11 mouse cellular contexts compared by ENCODE assay signal in the genomic region with DNA sequence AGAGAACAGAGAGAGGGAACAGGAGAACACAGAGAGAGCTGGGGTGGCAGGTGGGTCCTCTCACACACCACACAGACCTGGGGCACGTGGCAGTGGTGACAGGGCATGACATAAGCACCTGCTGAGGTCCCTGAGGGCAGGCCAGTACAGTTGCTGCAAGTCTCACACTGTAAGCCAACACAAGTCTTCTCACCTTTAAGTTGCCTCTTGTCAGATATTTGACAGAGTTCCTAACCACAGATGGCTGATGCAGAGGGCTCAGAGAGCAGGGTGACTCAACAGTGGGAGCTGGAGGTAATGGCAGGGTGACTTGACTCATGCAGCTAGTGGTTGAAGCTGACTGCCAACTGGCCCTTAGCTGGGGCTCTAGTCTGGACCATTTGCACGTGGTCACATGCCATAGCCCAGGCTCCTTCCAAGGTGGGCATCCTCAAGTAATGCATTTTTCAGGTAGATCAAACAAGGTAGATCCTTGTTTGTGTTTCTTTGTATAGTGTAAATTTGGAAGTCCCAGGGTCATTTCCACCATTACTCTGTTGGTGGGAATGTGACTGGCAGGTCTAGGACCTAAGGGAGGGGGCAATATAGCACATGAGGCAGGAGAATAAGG.
DNase-seq lines count a peak whose midpoint lies in the region; ATAC-seq and TF ChIP-seq lines count a peak whose summit lies in the region.
"Had no signal": no experiment of that assay in that cellular context is flagged by ENCODE, and none has a peak within 500 bp of the region (broad histone marks: within the 10 kb centered on the region; RNA-seq: fewer than 3 reads in every experiment).

No protein-coding gene starts in this region.

- ATAC-seq in liver, postnatal 0 days, result no peak
- no peak for ATAC-seq in midbrain, postnatal 0 days (ENCODE audit: low FRiP score)
- ATAC-seq: forebrain, embryonic 14.5 days had no signal

- no peak overlapping the region for H3K4me2 ChIP-seq in liver, postnatal 0 days (ENCODE audit: low read depth, low read length)
- H3K4me2 ChIP-seq in midbrain, postnatal 0 days (ENCODE audit: low read depth, low read length, poor library complexity, severe bottlenecking), result no peak overlapping the region
- H3K4me2 ChIP-seq: limb, embryonic 13.5 days had no signal

- no peak overlapping the region for H3K27ac ChIP-seq in liver, postnatal 0 days (ENCODE audit: low read depth)
- H3K27ac ChIP-seq in midbrain, postnatal 0 days (ENCODE audit: low read depth, low read length), result no peak overlapping the region
- H3K27ac ChIP-seq: limb, embryonic 13.5 days had no signal

- H3K27me3 ChIP-seq in liver, postnatal 0 days (ENCODE audit: insufficient read depth, low read length), result no peaks in the 10 kb centered on the region
- no peaks in the 10 kb centered on the region for H3K27me3 ChIP-seq in midbrain, postnatal 0 days (ENCODE audit: insufficient read depth, low read length)
- H3K27me3 ChIP-seq: limb, embryonic 13.5 days had no signal

- DNase-seq in liver, result peak; percentile 10
- no peak for DNase-seq in liver, postnatal 0 days
- peak; percentile 47 for DNase-seq in c-Kit-positive CD71-positive TER-119-positive erythroid progenitor cells, embryonic 14.5 days (ENCODE audit: low spot score)
- DNase-seq in naive thymus-derived CD4-positive, alpha-beta T cell, adult 2 months (ENCODE audit: low read depth), result peak; percentile 18
- DNase-seq in kidney, postnatal 14 days, result no peak
- DNase-seq in midbrain, postnatal 0 days (ENCODE audit: low spot score), result no peak
- no peak for DNase-seq in heart, adult 11 months
- DNase-seq in kidney, adult 18-20 months, result no peak
- DNase-seq: kidney, adult 8-10 months had no signal

- no peaks in the 10 kb centered on the region for H3K9me3 ChIP-seq in liver, postnatal 0 days (ENCODE audit: low read length)
- H3K9me3 ChIP-seq in midbrain, postnatal 0 days (ENCODE audit: low read length), result no peaks in the 10 kb centered on the region
- H3K9me3 ChIP-seq: limb, embryonic 13.5 days had no signal

- H3K9ac ChIP-seq in liver, postnatal 0 days (replicated peaks), result no peak overlapping the region
- H3K9ac ChIP-seq in midbrain, postnatal 0 days (replicated peaks; ENCODE audit: low read length, poor library complexity, severe bottlenecking), result no peak overlapping the region
- H3K9ac ChIP-seq: limb, embryonic 13.5 days had no signal

- no peak for TF ChIP-seq EP300 in liver, postnatal 0 days (IDR thresholded peaks at IDR 0.05; ENCODE audit: low read depth)

- 43% methylated on average over 2 of the region's 2 CpGs for WGBS in liver, postnatal 0 days (ENCODE audit: insufficient replicate concordance)
- 76% methylated on average over 2 of the region's 2 CpGs for WGBS in midbrain, postnatal 0 days

- no peaks in the 10 kb centered on the region for H3K36me3 ChIP-seq in liver, postnatal 0 days (replicated peaks; ENCODE audit: insufficient read depth, low read length)
- H3K36me3 ChIP-seq in midbrain, postnatal 0 days (ENCODE audit: insufficient read depth, low read length), result no peaks in the 10 kb centered on the region
- H3K36me3 ChIP-seq: limb, embryonic 13.5 days had no signal

- no peak overlapping the region for H3K4me3 ChIP-seq in liver, postnatal 0 days (ENCODE audit: low read depth, low read length)
- H3K4me3 ChIP-seq in midbrain, postnatal 0 days (ENCODE audit: low read depth, low read length), result no peak overlapping the region
- H3K4me3 ChIP-seq: limb, embryonic 13.5 days had no signal

- no peak for TF ChIP-seq CTCF in liver, postnatal 0 days (IDR thresholded peaks at IDR 0.05; ENCODE audit: low read depth)
- TF ChIP-seq CTCF in midbrain, postnatal 0 days (IDR thresholded peaks at IDR 0.05), result no peak

- H3K4me1 ChIP-seq in liver, postnatal 0 days (ENCODE audit: insufficient read depth), result peaks cover 5% of the 10 kb centered on the region; the same call in 1 of the 2 replicates
- H3K4me1 ChIP-seq in midbrain, postnatal 0 days (ENCODE audit: insufficient read depth, low read length), result no peaks in the 10 kb centered on the region

Comparison
In these comparisons a context has a peak if more than half of its experiments do, and no peak if none do; other contexts are left out.
1. DNase-seq: peak in liver (single experiment), c-Kit-positive CD71-positive TER-119-positive erythroid progenitor cells, embryonic 14.5 days (single experiment) and naive thymus-derived CD4-positive, alpha-beta T cell, adult 2 months (single experiment); none in liver, postnatal 0 days (single experiment), kidney, postnatal 14 days (single experiment), midbrain, postnatal 0 days (single experiment), heart, adult 11 months (single experiment) and kidney, adult 18-20 months (single experiment).